Mouse (Mus musculus) hindbrain, postnatal 0 days (tissue): ENCODE results near the gene Bdh1. TPM values are rescaled to one million over a fixed set of nuclear protein-coding genes. Genes with fewer than 3 reads are reported as not detected.

ENCODE experiments used
- ATAC-seq: fragments of 200-750 bp; cut with Nextera tagmentation; 2 replicates; pipeline ENCODE4 v1.8.0; 2017; ENCODE audit warnings: mild to moderate bottlenecking, moderate TSS enrichment, moderate library complexity
- DNase-seq: peaks from one replicate; pipeline ENCODE4 v3.0.0-alpha.2; 2015; ENCODE audit warnings: low spot score
- H3K27ac ChIP-seq: fragments of 300-500 bp; sonication (generic); 2 replicates; pipeline ENCODE4 v1.5.1; 2014; ENCODE audit warnings: mild to moderate bottlenecking
- H3K27me3 ChIP-seq: fragments of 300-500 bp; sonication (generic); 2 replicates; pipeline ENCODE4 v1.6.1; 2014; ENCODE audit warnings: low read length, mixed read lengths; ENCODE audit not compliant: insufficient read depth
- H3K36me3 ChIP-seq: fragments of 300-500 bp; sonication (generic); 2 replicates; pipeline ENCODE4 v1.6.1; 2014; ENCODE audit warnings: low read length, mixed read lengths; ENCODE audit not compliant: insufficient read depth
- H3K4me1 ChIP-seq: fragments of 300-500 bp; sonication (generic); 2 replicates; pipeline ENCODE4 v1.6.1; 2014; ENCODE audit warnings: antibody characterized with exemption, low read length, mixed read lengths; ENCODE audit not compliant: insufficient read depth
- H3K4me2 ChIP-seq: fragments of 300-500 bp; sonication (generic); 2 replicates; pipeline ENCODE4 v1.6.1; 2014; ENCODE audit warnings: low read depth, mild to moderate bottlenecking, low read length, moderate library complexity, mixed read lengths
- H3K4me3 ChIP-seq: fragments of 300-500 bp; sonication (generic); 2 replicates; pipeline ENCODE4 v1.5.1; 2014; ENCODE audit warnings: low read length
- H3K9ac ChIP-seq: fragments of 300-500 bp; sonication (generic); replicated peaks from 2 replicates; pipeline ENCODE4 v1.6.1; 2014; ENCODE audit warnings: mild to moderate bottlenecking, low read length, moderate library complexity, mixed read lengths
- H3K9me3 ChIP-seq: fragments of 300-500 bp; sonication (generic); 2 replicates; pipeline ENCODE4 v1.6.1; 2016; ENCODE audit warnings: low read length, mixed read lengths
- CTCF ChIP-seq: IDR thresholded peaks from 2 replicates; pipeline ENCODE4 v1.5.1; 2016; ENCODE audit warnings: antibody characterized with exemption, control low read depth, low read depth
- WGBS: fragments of 180-500 bp; shearing (Covaris S2); extraction: QIAGEN DNeasy Blood & Tissue Kit; methylation state at CpG from one replicate; pipeline ENCODE4 v1.1.7; 2014; 5-methylcytosine and 5-hydroxymethylcytosine counted together
- polyA plus RNA-seq: library from polyadenylated mRNA; unstranded; fragments of >200 nt; fragmentation: Nextera tagmentation; extraction: Ambion mirVana; gene quantifications from 2 replicates; pipeline ENCODE4 v1.2.1, GENCODE M21; 2015
- total RNA-seq: library from RNA; depleted of rRNA; stranded (reverse); fragments of >200 nt; gene quantifications from 2 replicates; pipeline ENCODE4 v1.2.3, GENCODE M21; 2014

Bdh1 gene
- total and polyA plus RNA-seq, 2 experiments from 2014 or later = 102 to 137 TPM

GRCm38 (mm10) chr16:31418704-31419103, 3.4 kb upstream of the Bdh1 start:
- no peak overlapping the region for H3K27ac ChIP-seq
- no peaks in the 10 kb centered on the region for H3K9me3 ChIP-seq
- H3K27me3 ChIP-seq = no peaks in the 10 kb centered on the region
- ATAC-seq (no peak), DNase-seq (no peak)
- H3K4me3 ChIP-seq = no peak overlapping the region
- no peak for TF ChIP-seq CTCF
- no peaks in the 10 kb centered on the region for H3K4me1 ChIP-seq
- 54% methylated on average over 3 of the region's 3 CpGs for WGBS
- no peak overlapping the region for H3K4me2 ChIP-seq
- H3K9ac ChIP-seq = no peak overlapping the region
- H3K36me3 ChIP-seq = no peaks in the 10 kb centered on the region

GRCm38 (mm10) chr16:31419457-31419856, 2.6 kb upstream of the Bdh1 start:
- ATAC-seq = no peak

GRCm38 (mm10) chr16:31422722-31423121, 642 bp downstream of the Bdh1 start:
- Histone ChIP-seq H3K27ac (no peak overlapping the region), H3K4me2 (no peak overlapping the region), H3K9me3 (no peaks in the 10 kb centered on the region), H3K36me3 (no peaks in the 10 kb centered on the region), H3K27me3 (no peaks in the 10 kb centered on the region), H3K4me3 (no peak overlapping the region), H3K9ac (no peak overlapping the region), H3K4me1 (no peaks in the 10 kb centered on the region)
- WGBS = 69% methylated on average over 1 of the region's 1 CpGs
- DNase-seq (no peak), ATAC-seq (no peak)
- TF ChIP-seq CTCF = no peak

More at GRCm38 (mm10) chr16:31419457-31419856, 2.6 kb upstream of the Bdh1 start:
- DNase-seq = no peak
- Histone ChIP-seq H3K4me1 (no peaks in the 10 kb centered on the region), H3K9me3 (no peaks in the 10 kb centered on the region), H3K4me2 (no peak overlapping the region), H3K27me3 (no peaks in the 10 kb centered on the region), H3K4me3 (no peak overlapping the region), H3K36me3 (no peaks in the 10 kb centered on the region), H3K9ac (no peak overlapping the region), H3K27ac (no peak overlapping the region)
- TF ChIP-seq CTCF = no peak
- 65% methylated on average over 5 of the region's 5 CpGs for WGBS

GRCm38 (mm10) chr16:31423368-31423767, 1.3 kb downstream of the Bdh1 start:
- no peaks in the 10 kb centered on the region for H3K36me3 ChIP-seq
- DNase-seq (no peak), ATAC-seq (no peak)
- no peak overlapping the region for H3K4me2 ChIP-seq
- no peaks in the 10 kb centered on the region for H3K27me3 ChIP-seq
- no peak for TF ChIP-seq CTCF
- H3K4me1 ChIP-seq = no peaks in the 10 kb centered on the region
- no peak overlapping the region for H3K4me3 ChIP-seq
- no peak overlapping the region for H3K27ac ChIP-seq
- WGBS = 93% methylated on average over 4 of the region's 4 CpGs
- H3K9ac ChIP-seq = no peak overlapping the region
- no peaks in the 10 kb centered on the region for H3K9me3 ChIP-seq

GRCm38 (mm10) chr16:31424416-31425187, 2.5 kb downstream of the Bdh1 start:
- no peaks in the 10 kb centered on the region for H3K4me1 ChIP-seq

GRCm38 (mm10) chr16:31425508-31425907, 3.4 kb downstream of the Bdh1 start:
- peak; percentile 73 for DNase-seq
- no peaks in the 10 kb centered on the region; the same call in 1 of the 2 replicates for H3K4me1 ChIP-seq
- no peaks in the 10 kb centered on the region for H3K27me3 ChIP-seq
- H3K9ac ChIP-seq = no peak overlapping the region
- no peak overlapping the region for H3K4me2 ChIP-seq
- no peak overlapping the region for H3K27ac ChIP-seq
- no peak overlapping the region for H3K4me3 ChIP-seq
- WGBS = 4% methylated on average over 4 of the region's 4 CpGs
- H3K9me3 ChIP-seq = no peaks in the 10 kb centered on the region
- H3K36me3 ChIP-seq = no peaks in the 10 kb centered on the region
- no peak for ATAC-seq
- TF ChIP-seq CTCF = peak; percentile 91

More at GRCm38 (mm10) chr16:31424416-31425187, 2.5 kb downstream of the Bdh1 start:
- no peak for TF ChIP-seq CTCF
- no peak overlapping the region for H3K4me3 ChIP-seq
- H3K9ac ChIP-seq = no peak overlapping the region
- H3K27ac ChIP-seq = no peak overlapping the region
- DNase-seq = no peak
- H3K4me2 ChIP-seq = no peak overlapping the region
- ATAC-seq = no peak
- H3K9me3 ChIP-seq = no peaks in the 10 kb centered on the region
- H3K27me3 ChIP-seq = no peaks in the 10 kb centered on the region
- WGBS = 89% methylated on average over 4 of the region's 4 CpGs
- no peaks in the 10 kb centered on the region for H3K36me3 ChIP-seq

- H3K27ac ChIP-seq = no peak overlapping the region
- WGBS = 83% methylated on average over 6 of the region's 6 CpGs
- no peaks in the 10 kb centered on the region for H3K27me3 ChIP-seq
- no peak overlapping the region for H3K4me2 ChIP-seq
- no peak for DNase-seq
- H3K4me1 ChIP-seq = no peaks in the 10 kb centered on the region; the same call in 1 of the 2 replicates
- H3K4me3 ChIP-seq = no peak overlapping the region
- ATAC-seq = no peak
- H3K9ac ChIP-seq = no peak overlapping the region
- no peak for TF ChIP-seq CTCF
- H3K9me3 ChIP-seq = no peaks in the 10 kb centered on the region
- no peaks in the 10 kb centered on the region for H3K36me3 ChIP-seq
Measured at GRCm38 (mm10) chr16:31426496-31427126, 4.5 kb downstream of the Bdh1 start.
